Mouse (Mus musculus) CD4-positive helper T cell, adult 2 months (primary cell): Measurements from ENCODE around the gene Slamf8.
A peak's percentile ranks its signal among the peaks of the same experiment; 100 is the strongest.

Experiments
- DNase-seq: peaks from one replicate; pipeline ENCODE4 v3.0.0-alpha.2; 2012; ENCODE audit warnings: low read depth, missing footprints, low spot score

Gene Slamf8

GRCm38 (mm10) chr1:172593956-172594355 is 3.6 kb upstream of the Slamf8 start:
- DNase-seq = no peak

- no peak for DNase-seq
Measured at GRCm38 (mm10) chr1:172593321-172593720, 3.0 kb upstream of the Slamf8 start.

GRCm38 (mm10) chr1:172585612-172586567 is 4.5 kb downstream of the Slamf8 start:
- DNase-seq = no peak

GRCm38 (mm10) chr1:172585026-172585425 is 5.3 kb downstream of the Slamf8 start:
- DNase-seq = no peak

- no peak for DNase-seq
Measured at GRCm38 (mm10) chr1:172584271-172584670, 6.1 kb downstream of the Slamf8 start.

GRCm38 (mm10) chr1:172582436-172582835 is 7.9 kb downstream of the Slamf8 start:
- no peak for DNase-seq

GRCm38 (mm10) chr1:172580116-172580515 is 10.3 kb downstream of the Slamf8 start:
- DNase-seq = no peak

GRCm38 (mm10) chr1:172567758-172568157 is 22.6 kb downstream of the Slamf8 start:
- no peak for DNase-seq

- DNase-seq = no peak
Measured at GRCm38 (mm10) chr1:172566131-172566530, 24.2 kb downstream of the Slamf8 start.

GRCm38 (mm10) chr1:172563465-172563828 is 26.9 kb downstream of the Slamf8 start:
- no peak for DNase-seq

GRCm38 (mm10) chr1:172562641-172563464 is 27.5 kb downstream of the Slamf8 start:
- DNase-seq = peak; percentile 67

GRCm38 (mm10) chr1:172555638-172556037 is 34.7 kb downstream of the Slamf8 start, which contains the start of gene Vsig8:
Gene Vsig8 (plus strand): TSS chr1:172555938.
- no peak for DNase-seq

GRCm38 (mm10) chr1:172552623-172553022 is 37.7 kb downstream of the Slamf8 start:
- no peak for DNase-seq

- DNase-seq = no peak
Measured at GRCm38 (mm10) chr1:172551009-172551408, 39.4 kb downstream of the Slamf8 start.

GRCm38 (mm10) chr1:172550551-172550951 is 39.8 kb downstream of the Slamf8 start:
- peak; percentile 57 for DNase-seq

GRCm38 (mm10) chr1:172549717-172550116 is 40.7 kb downstream of the Slamf8 start:
- DNase-seq = no peak

- no peak for DNase-seq
Measured at GRCm38 (mm10) chr1:172549314-172549713, 41.1 kb downstream of the Slamf8 start.

- peak; percentile 70 for DNase-seq
Measured at GRCm38 (mm10) chr1:172548501-172548900, 41.9 kb downstream of the Slamf8 start.

GRCm38 (mm10) chr1:172546062-172546461 is 44.3 kb downstream of the Slamf8 start:
- DNase-seq = no peak

GRCm38 (mm10) chr1:172540283-172540820 is 50.0 kb downstream of the Slamf8 start:
- DNase-seq = no peak

- DNase-seq = no peak
Measured at GRCm38 (mm10) chr1:172539827-172540226, 50.5 kb downstream of the Slamf8 start.

GRCm38 (mm10) chr1:172535116-172535515 is 55.3 kb downstream of the Slamf8 start:
- no peak for DNase-seq
